Mouse (Mus musculus): ENCODE data around the gene Klc1.
"Not testable (repeated sequence)": the region's sequence is repeated elsewhere in the genome, so short reads cannot be mapped to it uniquely, and the experiment has no call there.

The Klc1 gene

DNA sequence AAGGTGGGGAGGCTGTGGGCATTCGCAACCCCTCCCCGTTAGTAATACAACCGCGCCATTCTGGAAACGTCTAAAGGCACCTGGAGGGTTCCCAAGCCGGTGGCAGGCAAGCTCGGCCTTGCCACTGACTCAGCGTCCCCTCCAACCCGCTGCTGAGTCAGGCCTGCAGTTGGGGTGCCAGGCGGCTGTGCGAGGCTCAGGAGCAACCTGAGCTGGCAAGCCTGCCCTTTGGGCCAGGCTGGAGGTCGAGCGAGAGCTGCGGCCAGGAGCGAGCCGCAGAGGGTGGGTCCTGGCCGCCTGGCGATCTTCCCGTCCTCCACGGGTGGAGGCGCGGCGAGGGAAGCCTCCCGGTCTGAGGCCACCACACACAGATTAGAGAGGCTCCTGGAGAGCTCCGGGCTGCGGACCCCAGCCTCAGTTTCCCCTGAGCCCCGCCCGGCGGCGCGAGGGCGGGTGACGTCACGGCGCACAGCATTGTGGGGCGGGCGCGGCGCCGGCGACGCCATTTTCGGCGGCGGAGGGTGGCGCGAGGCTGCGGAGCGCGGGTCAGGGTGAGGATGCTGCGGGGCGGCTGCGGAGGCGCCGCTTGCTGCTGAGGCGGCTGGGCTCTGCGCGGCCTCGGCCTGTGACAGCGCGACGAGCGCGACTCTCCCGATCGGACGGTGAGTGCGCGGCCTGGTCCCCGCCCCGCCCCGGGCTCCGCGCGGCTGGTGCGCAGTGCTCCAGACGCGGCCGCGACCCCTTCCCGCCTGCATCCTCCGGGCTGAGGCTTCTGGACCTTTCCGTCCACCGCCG, at the start of gene Klc1:
Klc1 (plus strand) TSS at position 469 of the 795 bp plus-strand sequence.
- DNase-seq (ENCODE audit: low spot score in 2 of 2): peak; percentile 68

- DNase-seq (ENCODE audit: low spot score in 2 of 2): no peak
Measured at GRCm38 (mm10) chr12:111710091-111710490, 48.6 kb upstream of the Klc1 start.

- DNase-seq (ENCODE audit: low spot score in 2 of 2): no peak
Measured at GRCm38 (mm10) chr12:111712476-111712875, 46.2 kb upstream of the Klc1 start.

DNA sequence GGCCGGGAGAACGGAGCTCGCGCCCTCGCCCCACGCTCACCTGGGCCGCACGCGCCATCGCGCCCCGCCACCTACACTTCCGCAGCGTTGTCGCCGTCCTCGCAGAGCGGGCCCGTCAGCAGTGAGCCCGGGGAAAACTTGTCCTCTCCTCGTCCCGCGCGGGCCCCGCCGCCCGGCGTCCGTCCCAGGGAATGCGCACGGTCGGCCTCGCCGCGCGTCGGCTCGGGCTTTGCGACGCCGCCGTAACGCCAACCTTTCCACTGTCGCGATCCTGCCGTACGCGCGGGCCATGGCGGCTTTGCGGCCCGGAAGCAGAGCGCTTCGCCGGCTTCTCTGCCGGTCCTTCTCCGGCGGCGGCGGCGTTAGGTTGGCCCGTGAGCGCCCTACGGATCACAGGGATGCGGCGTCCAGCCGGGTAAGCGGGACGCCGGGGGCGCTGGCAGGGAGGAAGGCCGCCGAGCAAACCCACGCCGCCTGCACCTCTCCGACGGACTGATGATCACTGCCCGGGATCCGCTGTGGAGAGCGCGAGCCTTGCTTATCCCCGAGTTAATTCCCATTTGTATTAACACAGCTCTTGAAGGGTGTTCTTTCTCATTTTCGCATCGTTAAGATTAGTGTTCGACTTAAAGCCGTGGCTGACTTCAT, 45.5 kb upstream of the Klc1 start, which contains the start of the genes Bag5 and Apopt1:
Bag5 (minus strand) TSS at position 254 of the 648 bp plus-strand sequence.
Apopt1 (plus strand) TSS at position 258 of the 648 bp plus-strand sequence.
- peak; percentile 90 for DNase-seq (ENCODE audit: low spot score in 2 of 2)

DNA sequence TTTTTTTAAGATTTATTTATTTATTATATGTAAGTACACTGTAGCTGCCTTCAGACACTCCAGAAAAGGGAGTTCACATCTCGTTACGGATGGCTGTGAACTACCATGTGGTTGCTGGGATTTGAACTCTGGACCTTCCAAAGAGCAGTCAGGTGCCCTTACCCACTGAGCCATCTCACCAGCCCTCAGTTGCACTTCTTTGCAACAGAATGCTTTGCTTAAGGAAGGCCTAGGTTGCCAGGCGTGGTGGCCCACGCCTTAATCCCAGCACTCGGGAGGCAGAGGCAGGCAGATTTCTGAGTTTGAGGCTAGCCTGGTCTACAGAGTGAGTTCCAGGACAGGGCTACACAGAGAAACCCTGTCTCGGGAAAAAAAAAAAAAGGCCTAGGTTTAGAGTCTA, 44.8 kb upstream of the Klc1 start:
- not testable (repeated sequence) for DNase-seq (ENCODE audit: low spot score in 2 of 2)

DNA sequence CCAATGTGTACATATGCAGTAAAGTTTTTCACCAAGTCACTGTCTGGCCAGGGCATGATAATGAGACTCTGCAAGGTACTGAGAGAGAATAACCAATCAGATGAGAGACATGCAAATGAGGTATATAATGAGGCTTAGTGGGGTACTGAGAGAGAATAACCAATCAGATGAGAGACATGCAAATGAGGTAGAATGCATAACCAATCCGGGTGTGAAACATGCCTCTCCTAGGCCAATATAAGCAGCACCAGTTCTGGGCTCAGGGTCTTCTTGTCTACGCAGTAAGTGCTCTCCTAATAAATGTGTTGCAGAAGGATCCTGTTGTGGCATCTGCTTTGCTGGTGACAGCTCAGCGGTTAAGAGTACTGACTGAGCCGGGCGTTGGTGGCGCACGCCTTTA, 42.1 kb upstream of the Klc1 start:
- DNase-seq (ENCODE audit: low spot score in 2 of 2): no peak

DNA sequence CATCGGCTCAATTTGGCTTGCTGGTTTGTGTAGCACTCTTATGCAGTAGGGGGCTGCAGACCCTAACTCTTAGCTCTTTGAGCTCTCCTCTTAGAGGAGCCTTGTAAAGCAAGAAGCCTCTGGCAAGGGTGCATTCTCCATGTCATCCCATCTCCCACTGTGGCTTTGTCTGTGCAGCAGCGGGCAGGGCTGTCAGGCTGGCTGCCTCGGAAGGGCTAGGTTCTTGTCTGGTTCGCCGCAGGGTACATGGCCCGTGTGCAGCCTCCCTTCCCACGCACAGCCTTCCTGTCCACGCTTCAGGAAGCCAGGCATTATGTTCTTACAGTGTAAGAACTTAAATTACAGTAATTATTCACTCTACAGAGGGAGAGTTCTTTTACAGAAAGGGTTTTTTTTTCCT, 40.0 kb upstream of the Klc1 start:
- no peak for DNase-seq (ENCODE audit: low spot score in 2 of 2)

DNA sequence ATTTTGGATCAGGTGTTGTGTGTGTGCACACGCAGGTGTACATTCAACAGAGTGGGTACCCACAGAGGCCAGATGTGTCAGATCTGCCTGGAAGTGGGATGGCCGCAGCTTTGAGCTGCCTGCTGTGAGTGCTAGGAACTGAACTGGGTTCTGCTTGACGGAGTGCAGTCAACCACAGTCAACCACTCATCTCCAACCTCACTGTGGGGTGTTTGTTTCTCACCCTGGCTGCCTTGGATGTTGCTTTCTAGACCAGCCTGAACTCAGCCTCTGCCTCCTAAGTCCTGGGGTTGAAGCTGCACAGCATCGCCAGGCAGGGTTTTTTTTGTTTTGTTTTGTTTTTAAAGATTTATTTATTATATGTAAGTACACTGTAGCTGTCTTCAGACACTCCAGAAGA, 38.4 kb upstream of the Klc1 start:
- DNase-seq (ENCODE audit: low spot score in 2 of 2): no peak

- no peak for DNase-seq (ENCODE audit: low spot score in 2 of 2)
Measured at GRCm38 (mm10) chr12:111722654-111723053, 36.0 kb upstream of the Klc1 start.

DNA sequence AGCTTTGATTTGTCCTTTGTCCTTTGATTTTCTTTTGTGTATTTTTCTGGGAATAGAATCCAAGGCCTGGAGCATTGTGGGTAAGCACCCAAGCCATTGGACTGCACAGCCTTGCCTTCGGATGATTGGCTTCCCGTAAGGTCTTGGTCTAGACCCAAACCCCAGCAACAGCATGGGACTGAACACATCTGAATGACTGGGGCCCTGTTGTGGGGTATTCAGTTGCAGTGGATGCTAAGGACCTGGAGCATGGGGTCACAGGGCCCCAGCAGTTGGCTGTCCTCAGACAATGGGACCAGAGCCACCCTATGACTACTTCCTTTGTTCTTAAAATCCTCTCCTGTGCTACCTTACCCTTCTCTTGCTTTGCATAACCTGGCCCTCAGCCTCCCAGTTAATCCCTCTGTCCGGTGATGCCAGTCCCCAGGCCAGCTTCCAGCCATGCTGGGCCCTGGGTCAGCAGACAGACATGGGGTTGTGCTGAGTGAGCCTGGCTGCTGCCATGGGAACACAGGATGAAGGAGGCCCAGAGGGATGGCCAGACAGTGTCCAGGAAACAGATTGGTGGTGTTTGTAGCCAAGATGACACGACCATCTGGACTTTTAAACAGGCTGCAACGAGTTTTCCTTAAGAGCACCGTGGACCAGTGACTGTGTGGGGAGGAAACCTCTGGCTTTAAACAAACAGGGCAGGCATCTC, 33.9 kb upstream of the Klc1 start:
- no peak for DNase-seq (ENCODE audit: low spot score in 2 of 2)

GRCm38 (mm10) chr12:111725338-111726121, 33.1 kb upstream of the Klc1 start:
- no peak for DNase-seq (ENCODE audit: low spot score in 2 of 2)

DNA sequence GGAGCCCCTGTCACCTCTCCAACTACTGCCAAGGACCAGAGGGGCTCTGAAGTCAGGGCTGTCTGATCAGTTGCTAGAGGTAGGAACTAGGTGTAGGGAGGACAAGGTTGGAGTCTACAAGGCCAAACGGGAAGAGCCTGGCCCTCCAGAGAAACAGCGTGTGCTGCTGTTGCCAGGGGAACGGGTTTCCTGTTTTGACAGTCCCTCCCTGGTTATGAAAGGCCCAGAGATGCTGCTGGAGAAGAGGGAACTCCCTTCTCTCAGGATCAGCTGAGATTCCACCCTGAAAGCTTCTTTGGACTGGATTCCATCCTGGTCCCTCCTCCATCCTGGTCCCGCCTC, 32.6 kb upstream of the Klc1 start:
- DNase-seq (ENCODE audit: low spot score in 2 of 2): no peak

- no peak for DNase-seq (ENCODE audit: low spot score in 2 of 2)
Measured at GRCm38 (mm10) chr12:111727956-111728355, 30.7 kb upstream of the Klc1 start.

GRCm38 (mm10) chr12:111731822-111732807, 26.5 kb upstream of the Klc1 start:
- peak; percentile 74 to 82 for DNase-seq (ENCODE audit: low spot score in 2 of 2)

GRCm38 (mm10) chr12:111732921-111733320, 25.7 kb upstream of the Klc1 start:
- DNase-seq (ENCODE audit: low spot score in 2 of 2): no peak

DNA sequence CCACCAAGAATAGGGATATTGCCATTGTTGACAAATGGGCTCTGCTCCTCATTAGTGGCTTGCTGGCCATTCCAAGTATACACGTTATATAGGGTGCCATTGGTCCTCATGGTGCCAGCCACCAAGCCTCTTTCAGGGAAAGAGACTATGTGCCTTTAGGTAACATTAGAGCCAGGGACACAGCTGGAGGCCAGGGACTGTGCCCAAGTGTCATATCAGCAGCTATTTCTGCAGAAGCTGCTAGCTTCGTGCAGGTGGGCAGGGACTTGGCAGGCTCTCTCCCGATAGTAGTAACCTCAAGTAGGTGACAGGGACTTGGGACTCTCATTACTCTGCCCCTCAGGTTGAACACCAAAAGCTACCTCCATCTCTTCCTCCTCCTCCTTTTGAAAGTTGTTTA, 23.7 kb upstream of the Klc1 start:
- no peak for DNase-seq (ENCODE audit: low spot score in 2 of 2)

DNA sequence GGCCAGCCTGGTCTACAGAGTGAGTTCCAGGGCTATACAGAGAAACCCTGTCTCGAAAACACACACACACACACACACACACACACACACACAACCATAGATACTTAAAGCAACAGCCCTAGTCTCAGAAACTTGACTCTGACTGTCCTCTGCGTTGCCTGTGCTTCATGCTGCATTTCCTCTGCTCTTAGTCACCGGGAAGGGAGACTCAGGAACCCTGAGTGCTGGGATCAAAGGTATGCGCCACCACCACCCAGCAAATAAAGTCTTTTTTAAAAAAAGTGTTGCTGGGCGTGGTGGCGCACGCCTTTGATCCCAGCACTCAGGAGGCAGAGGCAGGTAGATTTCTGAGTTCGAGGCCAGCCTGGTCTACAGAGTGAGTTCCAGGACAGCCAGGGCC, 22.0 kb upstream of the Klc1 start:
- DNase-seq (ENCODE audit: low spot score in 2 of 2): not testable (repeated sequence)

DNA sequence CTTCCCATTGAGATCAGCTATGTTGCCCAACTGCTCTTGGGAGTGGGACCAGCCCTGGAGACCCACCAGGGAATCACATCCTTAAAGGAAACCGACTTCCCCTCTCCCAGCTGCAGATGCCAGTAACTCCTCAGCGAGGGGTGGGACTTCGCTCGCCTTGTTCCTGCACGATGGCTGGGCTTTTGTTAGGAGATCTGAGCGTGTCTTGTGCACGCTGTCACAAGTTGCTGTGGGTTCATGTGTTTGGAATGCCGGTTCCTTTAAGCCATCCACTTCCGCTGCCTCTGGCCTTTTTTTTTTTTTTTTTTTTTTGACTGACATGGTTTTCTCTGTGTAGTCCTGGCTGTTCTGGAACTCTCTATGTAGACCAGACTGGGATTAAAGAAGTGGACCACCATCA, 21.3 kb upstream of the Klc1 start:
- DNase-seq (ENCODE audit: low spot score in 2 of 2): no peak

DNA sequence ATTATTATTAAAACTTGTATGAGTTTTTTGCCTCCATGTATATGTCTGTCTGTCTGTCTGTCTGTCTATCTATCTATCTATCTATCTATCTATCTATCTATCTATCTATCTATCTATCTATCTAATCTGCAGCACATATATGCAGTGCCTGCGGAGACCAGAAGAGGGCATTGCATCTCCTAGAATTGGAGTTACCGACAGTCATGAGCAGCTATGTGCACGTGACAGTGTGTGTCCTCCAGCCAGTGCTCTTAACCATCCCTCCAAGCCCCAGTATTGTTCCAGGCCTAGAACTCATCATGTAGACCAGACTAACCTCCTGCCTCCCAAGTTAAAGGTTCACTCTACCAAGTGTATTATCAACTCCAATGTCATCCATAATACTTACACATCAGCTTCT, 19.9 kb upstream of the Klc1 start:
- DNase-seq (ENCODE audit: low spot score in 2 of 2): peak; percentile 39 to 57

GRCm38 (mm10) chr12:111741338-111741737, 17.3 kb upstream of the Klc1 start:
- DNase-seq (ENCODE audit: low spot score in 2 of 2): no peak

GRCm38 (mm10) chr12:111743419-111743818, 15.2 kb upstream of the Klc1 start:
- no peak for DNase-seq (ENCODE audit: low spot score in 2 of 2)

Data from spleen, postnatal 36 days (tissue).